Mouse (Mus musculus) heart, embryonic 13.5 days (tissue): ENCODE measurements around the gene Kazald1. TPM values are rescaled to one million over a fixed set of nuclear protein-coding genes. Genes with fewer than 3 reads are reported as not detected.
A peak's percentile ranks its signal among the peaks of the same experiment; 100 is the strongest.

Experiments used
- ATAC-seq: fragments of 200-750 bp; cut with Nextera tagmentation; 2 replicates; pipeline ENCODE4 v1.8.0; 2017; ENCODE audit warnings: moderate TSS enrichment; ENCODE audit not compliant: insufficient number of reproducible peaks, low FRiP score, low TSS enrichment; ENCODE audit errors: extremely low read depth
- H3K27ac ChIP-seq: fragments of 300-500 bp; sonication (generic); replicated peaks from 2 replicates; pipeline ENCODE4 v1.5.1; 2015; ENCODE audit warnings: moderate library complexity, mild to moderate bottlenecking, inconsistent platforms
- H3K27me3 ChIP-seq: fragments of 300-500 bp; sonication (generic); replicated peaks from 2 replicates; pipeline ENCODE4 v1.6.1; 2015; ENCODE audit warnings: mild to moderate bottlenecking, inconsistent platforms
- H3K36me3 ChIP-seq: fragments of 300-500 bp; sonication (generic); 2 replicates; pipeline ENCODE4 v1.6.1; 2015; ENCODE audit warnings: mild to moderate bottlenecking, inconsistent platforms
- H3K4me1 ChIP-seq: fragments of 300-500 bp; sonication (generic); 2 replicates; pipeline ENCODE4 v1.6.1; 2015; ENCODE audit warnings: inconsistent platforms
- H3K4me2 ChIP-seq: fragments of 300-500 bp; sonication (generic); 2 replicates; pipeline ENCODE4 v1.6.1; 2015; ENCODE audit warnings: inconsistent platforms, mild to moderate bottlenecking, moderate library complexity
- H3K4me3 ChIP-seq: fragments of 300-500 bp; sonication (generic); 2 replicates; pipeline ENCODE4 v1.5.1; 2015; ENCODE audit warnings: moderate library complexity, mild to moderate bottlenecking, inconsistent platforms
- H3K9ac ChIP-seq: fragments of 300-500 bp; sonication (generic); 2 replicates; pipeline ENCODE4 v1.6.1; 2015; ENCODE audit warnings: inconsistent platforms, mild to moderate bottlenecking, moderate library complexity
- H3K9me3 ChIP-seq: fragments of 300-500 bp; sonication (generic); 2 replicates; pipeline ENCODE4 v1.6.1; 2016; ENCODE audit warnings: inconsistent platforms
- WGBS: fragments of 180-500 bp; shearing (Covaris S2); methylation state at CpG from one replicate; pipeline ENCODE4 v1.1.7; 2015; ENCODE audit warnings: mixed read lengths; 5-methylcytosine and 5-hydroxymethylcytosine counted together
- polyA plus RNA-seq: library from polyadenylated mRNA; unstranded; fragments of >200 nt; fragmentation: Nextera tagmentation; extraction: Ambion mirVana; gene quantifications from 2 replicates; pipeline ENCODE4 v1.2.1, GENCODE M21; 2015

Gene Kazald1
- polyA plus RNA-seq, 1 experiment from 2014 or later, result 5.8 TPM

DNA sequence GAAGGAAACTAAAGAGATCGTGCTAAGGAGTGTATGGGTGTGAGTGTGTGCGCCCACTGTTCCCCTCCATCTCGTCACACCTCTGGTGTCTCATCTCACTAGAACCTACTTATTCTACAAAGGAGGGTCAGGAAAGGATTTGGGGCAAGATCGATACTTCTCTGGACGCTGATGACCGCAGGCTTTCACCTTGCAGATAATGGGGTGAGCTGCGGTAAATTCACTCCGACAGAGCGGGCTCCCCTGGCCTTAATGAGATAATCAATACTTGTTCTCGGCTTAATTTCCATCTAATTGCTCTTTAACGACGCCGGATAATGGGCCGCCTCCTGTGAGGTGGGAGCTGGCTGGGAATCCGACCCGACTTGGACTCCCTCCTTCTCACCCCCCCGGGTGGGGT is 7.9 kb upstream of the Kazald1 start:
- Histone ChIP-seq H3K27me3 (peaks cover 87% of the 10 kb centered on the region), H3K4me2 (no peak overlapping the region), H3K9me3 (no peaks in the 10 kb centered on the region), H3K27ac (no peak overlapping the region), H3K9ac (no peak overlapping the region), H3K4me1 (no peaks in the 10 kb centered on the region), H3K4me3 (no peak overlapping the region), H3K36me3 (no peaks in the 10 kb centered on the region)
- ATAC-seq, result no peak
- WGBS, result 25% methylated on average over 17 of the region's 17 CpGs

DNA sequence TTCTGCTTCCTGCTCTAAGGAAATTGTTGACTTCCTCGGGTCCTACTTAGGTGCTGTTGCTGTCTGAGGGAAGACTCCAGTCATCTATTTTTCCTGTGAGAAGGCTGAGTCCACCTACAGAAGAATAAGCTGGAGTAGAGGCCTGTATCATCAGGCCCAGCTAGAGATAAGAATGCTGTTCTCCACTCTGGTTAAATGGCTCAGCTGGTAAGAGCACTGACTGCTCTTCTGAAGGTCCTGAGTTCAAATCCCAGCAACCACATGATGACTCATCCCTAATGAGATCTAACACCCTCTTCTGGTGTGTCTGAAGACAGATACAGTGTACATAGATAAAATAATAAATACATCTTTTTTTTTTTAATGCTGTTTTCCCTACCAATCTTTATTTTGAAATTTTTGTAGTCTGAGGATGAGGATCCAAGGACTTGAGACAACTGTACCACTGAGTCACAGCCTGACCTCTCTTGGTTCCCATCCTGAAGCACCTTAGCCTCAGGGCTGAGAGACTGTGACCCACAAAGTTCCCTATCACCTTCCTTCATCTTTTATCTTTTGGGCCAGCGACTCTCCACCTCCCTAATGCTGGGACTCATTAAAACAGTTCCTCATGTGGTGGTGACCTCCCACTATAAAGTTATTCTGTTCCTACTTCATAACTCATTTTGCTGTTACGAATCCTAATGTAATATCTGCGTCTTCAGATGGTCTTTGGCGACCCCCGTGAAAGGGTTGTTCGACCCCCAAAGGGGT is 7.1 kb upstream of the Kazald1 start:
- H3K27me3 ChIP-seq, result peaks cover 87% of the 10 kb centered on the region
- no peak overlapping the region for H3K9ac ChIP-seq
- H3K4me3 ChIP-seq, result no peak overlapping the region
- no peak for ATAC-seq
- H3K4me2 ChIP-seq, result no peak overlapping the region
- no peak overlapping the region for H3K27ac ChIP-seq
- WGBS, result 73% methylated on average over 7 of the region's 7 CpGs
- no peaks in the 10 kb centered on the region for H3K4me1 ChIP-seq
- no peaks in the 10 kb centered on the region for H3K9me3 ChIP-seq
- no peaks in the 10 kb centered on the region for H3K36me3 ChIP-seq

DNA sequence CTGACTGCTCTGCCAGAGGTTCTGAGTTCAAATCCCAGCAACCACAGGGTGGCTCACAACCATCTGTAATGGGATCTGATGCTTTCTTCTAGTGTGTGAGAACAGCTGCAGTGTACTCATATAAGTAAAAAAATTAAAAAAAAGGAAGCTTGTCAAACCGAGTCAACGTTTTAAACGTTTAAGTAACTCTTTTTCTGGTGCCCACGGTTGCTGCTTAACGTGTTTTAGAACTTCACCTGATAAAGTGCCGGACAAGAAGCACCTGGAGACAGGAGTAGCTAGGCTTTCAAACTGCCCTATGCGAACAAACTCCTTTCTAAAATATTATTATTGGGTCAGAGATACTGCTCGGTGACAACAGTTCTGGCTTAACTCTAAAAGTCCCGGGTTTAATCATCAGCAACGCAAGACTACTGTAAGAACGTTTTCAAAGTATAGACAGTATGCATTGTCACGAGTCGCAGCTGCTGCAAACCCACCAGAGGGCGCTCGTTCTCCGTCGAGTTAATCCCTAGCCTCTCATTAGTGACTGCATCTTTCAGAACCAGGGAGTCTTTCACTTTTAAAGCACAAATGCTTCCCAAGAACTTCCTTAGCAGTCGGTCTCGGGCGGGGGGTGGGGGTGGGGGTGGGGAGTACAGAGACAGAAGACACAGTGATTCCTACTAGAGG is 1.0 kb upstream of the Kazald1 start:
- Histone ChIP-seq H3K27me3 (peaks cover 63% of the 10 kb centered on the region), H3K9ac (peak overlapping the region; percentile 92), H3K36me3 (no peaks in the 10 kb centered on the region), H3K4me2 (peak overlapping the region; percentile 97), H3K9me3 (no peaks in the 10 kb centered on the region), H3K27ac (peak overlapping the region; percentile 95), H3K4me3 (peak overlapping the region; percentile 70), H3K4me1 (peaks cover 44% of the 10 kb centered on the region)
- no peak for ATAC-seq
- WGBS, result 8% methylated on average over 20 of the region's 20 CpGs

DNA sequence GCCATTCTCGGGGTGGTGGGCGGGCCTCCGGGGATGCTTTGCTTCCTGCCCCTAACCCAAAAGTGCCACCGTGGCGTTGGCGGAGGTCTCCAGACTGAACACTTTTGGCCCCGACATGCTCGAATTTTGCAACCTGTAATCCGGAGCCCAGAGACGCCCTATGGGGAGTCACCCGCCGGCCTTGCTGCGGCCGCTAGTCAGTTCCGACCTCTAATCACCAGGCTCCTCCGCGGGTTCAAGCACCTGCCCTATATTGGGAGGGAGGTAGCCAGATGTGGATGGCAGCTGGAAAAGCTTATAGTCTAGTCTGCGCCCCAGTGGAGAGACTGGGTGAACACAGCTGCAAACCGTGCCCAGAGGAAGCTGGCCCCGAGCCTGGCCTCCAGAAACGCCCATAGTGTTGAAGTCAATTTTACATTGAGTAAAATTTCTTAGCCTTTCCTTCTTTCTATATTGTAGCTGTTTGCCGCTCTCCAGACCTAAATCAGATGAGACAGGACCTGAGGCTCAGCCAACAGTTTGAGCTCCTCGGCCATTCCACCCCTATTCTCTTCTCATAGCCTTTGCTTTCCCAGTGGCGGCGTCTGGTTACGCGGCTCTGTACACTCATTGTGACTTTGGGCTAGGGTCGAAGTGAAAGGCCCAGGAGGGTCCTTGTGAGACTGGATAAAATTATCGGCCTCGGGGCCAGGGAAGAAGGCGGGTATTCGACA is 438 bp downstream of the Kazald1 start:
- peak overlapping the region; percentile 70 for H3K4me3 ChIP-seq
- H3K27ac ChIP-seq, result peak overlapping the region; percentile 95
- under 1% methylated on average over 32 of the region's 32 CpGs for WGBS
- H3K9ac ChIP-seq, result peak overlapping the region; percentile 92
- H3K4me1 ChIP-seq, result peaks cover 59% of the 10 kb centered on the region
- 0 out of 2 replicates have a peak, but pooled peaks have one; percentile 9 for ATAC-seq
- H3K9me3 ChIP-seq, result no peaks in the 10 kb centered on the region
- H3K36me3 ChIP-seq, result no peaks in the 10 kb centered on the region
- H3K27me3 ChIP-seq, result peaks cover 64% of the 10 kb centered on the region
- peak overlapping the region; percentile 97 for H3K4me2 ChIP-seq

DNA sequence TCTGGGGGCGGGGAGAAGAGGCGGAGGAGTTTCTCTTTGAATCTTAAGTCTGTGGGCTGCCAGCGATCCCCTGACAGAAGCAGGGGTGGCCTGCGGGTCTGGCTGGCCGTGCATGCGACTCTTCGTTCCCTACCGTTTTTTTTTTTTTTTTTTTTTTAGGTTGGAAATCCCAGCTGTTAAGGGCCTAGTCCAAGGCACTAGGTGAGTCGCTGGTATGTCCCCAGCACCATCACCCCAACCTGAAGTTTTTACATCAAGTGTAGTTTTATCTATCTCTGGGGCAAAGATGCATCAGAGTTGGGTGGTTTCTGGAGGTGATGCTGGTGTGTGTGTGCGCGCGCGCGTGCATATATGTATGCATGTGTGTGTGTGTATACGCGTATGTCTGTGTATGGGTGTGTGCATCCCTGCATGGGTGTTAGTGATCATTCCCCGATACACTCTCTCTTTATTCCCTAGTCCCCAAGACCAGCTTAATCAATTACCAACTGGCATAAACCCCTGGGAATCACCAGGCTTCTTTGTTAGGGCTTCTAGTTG is 1.1 kb downstream of the Kazald1 start:
- Histone ChIP-seq H3K4me3 (peak overlapping the region; percentile 70), H3K9ac (peak overlapping the region; percentile 92), H3K27ac (0 out of 2 replicates have a peak overlapping the region, but pooled peaks have one; percentile 95), H3K9me3 (no peaks in the 10 kb centered on the region), H3K27me3 (peaks cover 64% of the 10 kb centered on the region), H3K36me3 (no peaks in the 10 kb centered on the region), H3K4me2 (peak overlapping the region; percentile 97), H3K4me1 (peaks cover 65% of the 10 kb centered on the region)
- no peak for ATAC-seq
- 11% methylated on average over 17 of the region's 17 CpGs for WGBS

DNA sequence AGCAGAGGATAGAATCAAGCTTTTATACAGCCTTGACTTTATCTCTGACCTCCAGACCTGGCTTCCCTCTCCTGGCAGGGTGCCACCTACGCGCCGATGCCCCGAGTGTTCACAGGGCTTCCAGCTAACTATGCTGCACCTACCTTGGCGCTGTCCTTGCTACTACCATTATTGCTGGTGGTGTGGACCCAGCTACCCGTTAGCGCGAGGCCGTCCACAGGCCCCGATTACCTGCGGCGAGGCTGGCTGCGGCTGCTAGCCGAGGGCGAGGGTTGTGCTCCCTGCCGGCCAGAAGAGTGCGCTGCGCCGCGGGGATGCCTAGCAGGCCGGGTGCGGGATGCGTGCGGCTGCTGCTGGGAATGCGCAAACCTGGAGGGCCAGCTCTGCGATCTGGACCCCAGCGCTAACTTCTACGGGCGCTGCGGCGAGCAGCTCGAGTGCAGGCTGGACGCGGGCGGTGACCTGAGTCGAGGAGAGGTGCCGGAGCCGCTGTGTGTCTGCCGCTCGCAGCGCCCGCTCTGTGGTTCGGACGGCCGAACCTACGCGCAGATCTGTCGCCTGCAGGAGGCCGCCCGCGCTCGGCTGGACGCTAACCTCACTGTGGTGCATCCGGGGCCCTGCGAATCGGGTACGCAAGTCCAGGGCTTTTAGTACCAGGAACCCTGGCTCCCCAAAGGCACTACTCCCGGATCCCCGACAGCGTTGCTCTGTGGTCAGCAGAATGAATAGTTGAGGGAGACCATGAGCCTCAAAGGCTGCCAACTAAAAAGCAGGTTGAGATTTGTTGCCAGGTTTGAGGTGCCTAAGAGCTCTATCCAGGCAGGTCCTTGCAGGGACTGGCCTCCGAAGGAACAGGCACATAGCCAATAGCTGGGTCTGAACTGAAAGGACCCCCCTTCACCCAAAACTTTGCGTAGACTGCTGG is 1.8 kb downstream of the Kazald1 start:
- H3K36me3 ChIP-seq, result no peaks in the 10 kb centered on the region
- H3K9ac ChIP-seq, result peak overlapping the region; percentile 76
- H3K4me3 ChIP-seq, result peak overlapping the region; percentile 70
- H3K27me3 ChIP-seq, result peaks cover 63% of the 10 kb centered on the region
- peak overlapping the region; percentile 97 for H3K4me2 ChIP-seq
- H3K9me3 ChIP-seq, result no peaks in the 10 kb centered on the region
- H3K27ac ChIP-seq, result no peak overlapping the region
- H3K4me1 ChIP-seq, result peaks cover 66% of the 10 kb centered on the region
- WGBS, result under 1% methylated on average over 62 of the region's 62 CpGs
- no peak for ATAC-seq

DNA sequence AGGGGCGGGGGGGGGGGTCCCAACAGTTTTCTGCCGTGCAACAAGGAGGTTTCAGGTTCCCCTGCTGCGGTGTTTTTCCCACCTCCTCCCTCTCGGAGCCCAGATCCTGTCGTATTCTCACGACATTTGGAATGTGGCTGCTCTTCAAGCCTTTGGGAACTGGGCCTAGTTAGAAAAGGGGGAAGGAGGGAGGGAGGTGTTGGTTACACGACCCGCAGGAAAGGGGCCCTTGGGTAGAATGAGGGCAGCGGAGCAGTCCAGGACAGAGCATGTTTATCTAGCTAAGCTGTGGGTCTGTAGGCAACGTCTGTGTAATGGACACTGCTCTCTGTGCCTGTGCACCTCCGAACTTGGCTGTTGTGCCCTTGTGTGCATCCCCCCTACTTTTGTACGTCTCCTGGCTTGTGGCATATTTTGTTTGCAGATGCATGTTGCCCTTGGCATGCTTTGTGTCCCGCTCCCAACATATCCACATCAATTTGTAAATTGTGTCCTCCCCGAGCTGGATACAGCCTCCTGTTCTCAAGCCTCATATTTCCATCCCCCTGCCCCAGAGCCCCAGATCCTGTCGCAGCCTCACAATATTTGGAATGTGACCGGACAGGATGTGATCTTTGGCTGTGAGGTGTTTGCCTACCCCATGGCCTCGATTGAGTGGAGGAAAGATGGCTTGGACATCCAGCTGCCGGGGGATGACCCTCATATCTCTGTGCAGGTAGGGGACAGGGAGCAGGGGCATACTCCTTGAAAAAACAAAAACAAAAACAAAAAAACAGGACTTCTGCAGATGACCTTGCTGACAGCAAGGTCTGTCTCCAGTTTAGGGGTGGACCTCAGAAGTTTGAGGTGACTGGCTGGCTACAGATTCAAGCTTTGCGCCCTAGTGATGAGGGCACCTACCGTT is 3.0 kb downstream of the Kazald1 start:
- ATAC-seq, result no peak
- peak overlapping the region; percentile 97 for H3K4me2 ChIP-seq
- no peak overlapping the region for H3K27ac ChIP-seq
- H3K4me1 ChIP-seq, result peaks cover 66% of the 10 kb centered on the region
- H3K9ac ChIP-seq, result peak overlapping the region; percentile 60
- 9% methylated on average over 20 of the region's 20 CpGs for WGBS
- H3K36me3 ChIP-seq, result no peaks in the 10 kb centered on the region
- H3K4me3 ChIP-seq, result peak overlapping the region; percentile 70
- no peaks in the 10 kb centered on the region for H3K9me3 ChIP-seq
- H3K27me3 ChIP-seq, result peaks cover 71% of the 10 kb centered on the region

DNA sequence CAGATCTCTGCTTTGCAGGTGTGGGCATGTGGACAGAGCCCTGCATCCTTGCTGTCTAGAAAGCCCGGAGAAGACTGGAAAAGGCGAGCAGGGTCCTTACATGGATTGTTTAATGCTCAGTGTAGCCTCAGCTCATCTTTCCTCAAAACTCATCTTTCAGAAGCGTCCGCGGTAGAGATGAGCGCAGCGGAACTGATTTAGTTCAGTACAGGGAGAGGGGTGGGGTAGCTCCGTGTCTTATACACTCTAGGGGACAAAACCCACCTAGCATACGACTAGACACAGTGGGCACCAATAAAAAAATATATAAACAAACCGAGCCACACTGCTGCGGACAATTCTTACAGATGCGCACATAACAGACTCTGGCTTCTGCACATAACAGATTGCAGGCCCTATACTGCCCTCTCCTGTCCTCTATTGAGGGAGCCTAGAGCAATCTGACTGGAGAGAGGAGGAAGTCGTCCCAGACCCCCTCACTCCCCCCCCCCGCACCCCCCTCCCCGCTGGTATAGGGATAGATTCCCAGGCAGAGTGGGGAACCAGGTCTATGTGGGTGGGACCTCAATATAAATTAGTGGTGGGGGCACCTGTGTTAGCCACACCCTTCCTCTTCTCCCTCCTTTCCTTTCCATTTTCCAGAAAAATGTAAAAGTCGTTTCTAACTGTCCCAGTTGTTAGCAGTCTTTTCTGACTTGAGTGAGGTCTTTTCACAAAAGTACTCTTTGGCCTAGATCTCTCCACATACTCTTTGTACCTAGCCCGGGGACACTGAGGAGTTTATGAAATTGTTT is 4.1 kb downstream of the Kazald1 start:
- Histone ChIP-seq H3K9ac (peak overlapping the region; percentile 73), H3K27ac (peak overlapping the region; percentile 48; the same call in 1 of the 2 replicates), H3K9me3 (no peaks in the 10 kb centered on the region), H3K4me1 (peaks cover 69% of the 10 kb centered on the region), H3K4me3 (peak overlapping the region; percentile 46), H3K36me3 (no peaks in the 10 kb centered on the region), H3K4me2 (peak overlapping the region; percentile 80), H3K27me3 (peaks cover 82% of the 10 kb centered on the region)
- ATAC-seq, result no peak
- 14% methylated on average over 17 of the region's 17 CpGs for WGBS

DNA sequence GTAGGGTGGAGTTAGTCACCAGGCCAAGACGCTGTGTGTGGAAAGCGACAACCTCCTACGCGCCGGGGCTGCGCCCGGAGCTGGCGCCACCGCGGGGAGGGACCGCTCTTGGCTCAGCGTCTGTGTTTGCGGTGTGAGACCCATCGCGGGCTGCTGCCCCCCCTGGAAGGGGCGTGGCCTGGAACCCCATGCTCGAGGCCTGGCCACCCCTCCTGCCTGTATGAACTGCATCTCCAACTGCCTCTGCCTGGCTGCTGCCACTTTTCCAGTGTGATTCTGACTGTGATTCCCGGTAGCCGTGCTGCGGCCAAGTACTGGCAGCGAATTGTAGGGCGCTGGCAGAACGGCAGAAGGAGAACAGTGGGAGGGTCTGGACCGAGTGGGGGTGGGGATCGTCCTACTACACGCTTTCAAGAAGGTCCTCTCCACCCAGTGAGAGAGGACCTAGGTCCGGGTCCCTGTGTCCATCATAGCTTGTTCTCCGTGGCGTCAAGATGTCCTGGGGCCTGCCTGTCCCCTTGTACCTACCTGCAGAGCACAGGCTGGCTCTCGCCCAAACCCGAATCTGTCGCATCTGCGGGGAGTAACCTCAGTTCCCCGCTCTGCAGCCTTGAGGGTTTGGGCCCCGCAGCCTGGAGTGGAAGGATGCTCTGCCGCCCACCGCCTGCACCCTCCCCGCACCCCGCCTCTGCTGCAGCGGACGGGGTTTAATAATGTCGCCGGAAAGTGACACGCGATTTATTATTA is 4.9 kb downstream of the Kazald1 start:
- WGBS, result 1% methylated on average over 45 of the region's 45 CpGs
- peak overlapping the region; percentile 46 for H3K4me3 ChIP-seq
- ATAC-seq, result peak; percentile 18; the same call in 1 of the 2 replicates
- no peaks in the 10 kb centered on the region for H3K36me3 ChIP-seq
- H3K9me3 ChIP-seq, result no peaks in the 10 kb centered on the region
- H3K27ac ChIP-seq, result peak overlapping the region; percentile 48
- peak overlapping the region; percentile 80 for H3K4me2 ChIP-seq
- peak overlapping the region; percentile 73 for H3K9ac ChIP-seq
- peaks cover 90% of the 10 kb centered on the region for H3K27me3 ChIP-seq
- peaks cover 72% of the 10 kb centered on the region for H3K4me1 ChIP-seq
